Mouse (Mus musculus) neutrophil, adult 5-6 weeks (primary cell): ENCODE results near the gene Tmem184b. TPM values are rescaled to one million over a fixed set of nuclear protein-coding genes. Genes with fewer than 3 reads are reported as not detected.
A peak's percentile ranks its signal among the peaks of the same experiment; 100 is the strongest.

Source experiments
- ATAC-seq: fragments of 151-379, 151-347 bp; 2 replicates; pipeline ENCODE4 v1.8.0; 2017; ENCODE audit warnings: mild to moderate bottlenecking, moderate TSS enrichment; ENCODE audit not compliant: insufficient number of reproducible peaks, poor library complexity, low FRiP score, severe bottlenecking; ENCODE audit errors: extremely low read depth
- total RNA-seq: library from RNA; stranded (forward); fragments of 200-1000 nt; gene quantifications from 2 replicates; pipeline ENCODE4 v1.2.3, GENCODE M21; 2017

Tmem184b gene
- total RNA-seq, 1 experiment from 2014 or later: 29.3 TPM

GRCm38 (mm10) chr15:79431925-79432324 is 28.6 kb upstream of the Tmem184b start:
- ATAC-seq: no peak

- ATAC-seq: no peak
Observed at GRCm38 (mm10) chr15:79430461-79431000, 27.2 kb upstream of the Tmem184b start.

- ATAC-seq: no peak
Observed at GRCm38 (mm10) chr15:79429994-79430393, 26.6 kb upstream of the Tmem184b start.

- ATAC-seq: no peak
Observed at GRCm38 (mm10) chr15:79429527-79429926, 26.2 kb upstream of the Tmem184b start.

- no peak for ATAC-seq
Observed at GRCm38 (mm10) chr15:79428616-79429015, 25.2 kb upstream of the Tmem184b start.

GRCm38 (mm10) chr15:79427516-79427915 is 24.1 kb upstream of the Tmem184b start:
- ATAC-seq: no peak

GRCm38 (mm10) chr15:79425516-79425915 is 22.1 kb upstream of the Tmem184b start:
- ATAC-seq: no peak

- no peak for ATAC-seq
Observed at GRCm38 (mm10) chr15:79424602-79425001, 21.2 kb upstream of the Tmem184b start.

- no peak for ATAC-seq
Observed at GRCm38 (mm10) chr15:79422715-79423243, 19.4 kb upstream of the Tmem184b start.

- ATAC-seq: no peak
Observed at GRCm38 (mm10) chr15:79418677-79419076, 15.3 kb upstream of the Tmem184b start.

- ATAC-seq: no peak
Observed at GRCm38 (mm10) chr15:79418265-79418664, 14.9 kb upstream of the Tmem184b start.

GRCm38 (mm10) chr15:79417379-79417778 is 14.0 kb upstream of the Tmem184b start:
- no peak for ATAC-seq

GRCm38 (mm10) chr15:79416460-79417085 is 13.2 kb upstream of the Tmem184b start:
- no peak for ATAC-seq

- ATAC-seq: peak; percentile 87
Observed at GRCm38 (mm10) chr15:79414513-79414912, 11.1 kb upstream of the Tmem184b start.

- ATAC-seq: peak; percentile 23
Observed at GRCm38 (mm10) chr15:79413802-79414201, 10.4 kb upstream of the Tmem184b start.

- no peak for ATAC-seq
Observed at GRCm38 (mm10) chr15:79413201-79413600, 9.8 kb upstream of the Tmem184b start.

- ATAC-seq: no peak
Observed at GRCm38 (mm10) chr15:79411363-79412065, 8.1 kb upstream of the Tmem184b start.

- ATAC-seq: peak; percentile 60
Observed at GRCm38 (mm10) chr15:79409077-79409573, 5.8 kb upstream of the Tmem184b start.

GRCm38 (mm10) chr15:79406564-79406963 is 3.2 kb upstream of the Tmem184b start:
- ATAC-seq: no peak

- no peak for ATAC-seq
Observed at GRCm38 (mm10) chr15:79404277-79404676, 908 bp upstream of the Tmem184b start.
